Mouse (Mus musculus) thymus, postnatal 25 days (tissue): ENCODE results near the gene Stxbp1.

Experiments
- DNase-seq: peaks from one replicate; pipeline ENCODE4 v3.0.0; 2022

Gene Stxbp1

DNA sequence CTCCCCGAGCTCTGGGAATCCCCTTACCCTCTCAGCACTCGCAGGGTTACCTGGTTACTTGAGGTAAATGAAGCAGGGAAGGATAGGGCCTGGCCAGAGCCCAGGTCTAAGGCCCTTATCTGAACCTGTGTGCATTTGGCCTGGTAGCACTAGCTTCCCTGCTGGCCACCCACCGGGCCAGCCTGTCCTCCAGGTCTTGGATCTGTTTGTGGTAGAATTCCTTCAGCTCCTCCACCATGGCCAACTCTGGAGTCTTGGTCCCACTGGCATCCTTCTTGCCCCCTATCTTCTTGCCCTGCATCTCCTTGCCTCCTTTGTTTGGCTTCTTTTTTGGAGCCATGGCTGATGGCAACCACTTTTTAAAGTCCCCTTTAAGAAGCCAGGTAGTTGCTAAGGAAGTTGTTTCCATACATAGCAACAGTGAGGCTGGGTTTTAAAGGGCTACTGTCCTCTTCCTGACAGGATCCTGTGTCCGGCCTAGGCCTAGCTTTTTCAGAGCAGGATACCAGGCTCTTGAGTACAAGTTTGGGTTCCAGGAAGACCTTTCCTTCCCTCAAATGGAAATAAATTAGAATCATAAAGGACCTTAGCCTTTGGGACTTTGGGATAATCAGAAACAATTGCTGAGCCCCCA lies 62.9 kb downstream of the Stxbp1 start, which contains the start of gene Cfap157:
Gene Cfap157 (minus strand): TSS at position 381 of the 634 bp plus-strand sequence.
- no peak for DNase-seq

DNA sequence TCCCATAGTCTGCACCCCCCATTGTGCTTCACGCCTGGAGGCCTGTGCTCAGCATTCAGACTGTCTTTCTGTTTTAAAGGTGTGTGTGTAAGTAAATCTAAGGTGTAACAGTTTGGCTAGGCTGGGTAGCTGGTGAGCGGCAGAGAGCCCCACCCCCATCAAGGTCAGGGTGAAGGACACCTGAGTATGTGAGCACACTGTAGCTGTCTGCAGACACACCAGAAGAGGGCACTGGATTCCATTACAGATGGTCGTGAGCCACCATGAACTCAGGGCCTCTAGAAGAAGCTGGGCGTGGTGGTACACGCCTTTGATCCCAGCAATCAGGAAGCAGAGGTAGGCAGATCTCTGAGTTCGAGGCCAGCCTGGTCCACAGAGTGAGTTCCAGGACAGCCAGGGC lies 65.3 kb downstream of the Stxbp1 start:
- no peak for DNase-seq

DNA sequence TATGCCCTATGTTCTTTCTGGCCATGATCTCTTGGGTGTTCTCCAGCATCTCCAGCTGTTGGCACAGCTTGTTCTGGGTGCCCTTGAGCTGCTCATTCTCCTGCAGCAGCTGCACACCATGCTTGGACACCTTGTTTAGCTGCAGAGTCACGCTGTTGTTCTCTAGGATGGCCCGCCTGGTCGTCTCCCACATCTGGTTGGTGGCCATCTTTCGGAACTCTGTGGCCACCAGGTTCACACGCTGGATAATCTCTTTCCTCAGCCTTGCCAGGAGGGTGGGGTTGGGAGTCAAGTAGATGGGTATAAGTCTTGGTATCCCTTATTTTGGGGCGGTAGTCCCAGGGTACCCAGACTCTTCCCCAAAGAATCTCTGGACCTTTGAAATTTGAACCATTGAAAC lies 67.3 kb downstream of the Stxbp1 start:
- DNase-seq = no peak

DNA sequence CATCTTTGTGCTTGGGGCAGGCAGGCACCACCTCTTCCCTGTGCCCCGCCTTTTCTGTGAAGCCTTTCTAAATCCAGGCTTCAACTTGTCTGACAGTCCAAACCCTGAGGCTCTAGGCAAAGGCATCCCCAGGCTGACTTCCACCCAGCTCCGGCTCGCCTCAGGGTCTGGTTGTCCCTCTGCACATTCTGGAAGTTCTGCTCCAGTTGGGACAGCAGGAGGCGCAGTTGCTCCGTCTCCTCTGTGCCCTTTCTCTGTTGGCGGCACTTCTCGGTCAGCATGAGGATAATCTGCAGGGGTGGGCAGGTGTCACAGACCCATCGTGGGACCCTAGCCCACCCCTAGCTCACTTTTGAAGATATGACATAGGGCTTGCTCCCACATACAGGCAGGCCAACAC lies 67.9 kb downstream of the Stxbp1 start:
- peak; percentile 72 for DNase-seq

DNA sequence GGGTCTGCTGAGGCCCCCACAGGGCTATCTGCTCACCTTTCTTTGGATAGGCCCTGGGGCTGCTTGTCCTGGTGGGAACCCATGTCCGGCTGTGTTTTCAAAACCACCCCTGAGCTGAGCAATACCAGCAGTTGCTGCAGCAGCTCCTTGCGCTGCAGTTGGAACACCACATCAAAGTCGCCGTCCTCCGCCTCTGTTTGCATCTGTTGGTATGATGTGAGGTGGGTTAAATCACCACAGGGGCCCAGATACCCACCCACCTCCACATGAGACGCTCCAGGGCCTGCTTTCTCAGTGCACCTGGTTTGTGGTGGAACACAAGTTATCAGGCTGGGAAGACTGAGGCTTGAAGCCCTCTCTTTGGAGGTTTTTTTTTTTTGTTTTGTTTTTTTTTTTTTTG lies 69.0 kb downstream of the Stxbp1 start:
- peak; percentile 89 for DNase-seq

DNA sequence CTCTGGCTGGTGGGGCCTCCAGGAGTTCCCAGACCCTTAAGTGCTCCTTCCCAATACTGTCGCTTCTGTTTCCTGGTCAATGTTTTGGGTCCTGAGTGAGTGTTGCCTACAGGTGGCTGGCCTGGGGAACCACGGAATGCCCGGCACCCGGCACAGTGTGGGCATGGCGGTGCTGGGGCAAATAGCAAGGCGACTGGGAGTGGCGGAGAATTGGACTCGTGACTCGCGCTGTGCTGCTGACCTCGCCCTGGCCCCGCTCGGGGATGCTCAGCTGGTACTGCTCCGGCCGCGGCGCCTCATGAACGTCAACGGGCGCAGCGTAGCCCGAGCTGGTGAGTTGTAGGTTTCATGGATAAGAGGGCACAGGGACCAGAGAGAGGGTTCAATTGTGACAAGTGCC lies 70.9 kb downstream of the Stxbp1 start:
- peak; percentile 23 for DNase-seq

DNA sequence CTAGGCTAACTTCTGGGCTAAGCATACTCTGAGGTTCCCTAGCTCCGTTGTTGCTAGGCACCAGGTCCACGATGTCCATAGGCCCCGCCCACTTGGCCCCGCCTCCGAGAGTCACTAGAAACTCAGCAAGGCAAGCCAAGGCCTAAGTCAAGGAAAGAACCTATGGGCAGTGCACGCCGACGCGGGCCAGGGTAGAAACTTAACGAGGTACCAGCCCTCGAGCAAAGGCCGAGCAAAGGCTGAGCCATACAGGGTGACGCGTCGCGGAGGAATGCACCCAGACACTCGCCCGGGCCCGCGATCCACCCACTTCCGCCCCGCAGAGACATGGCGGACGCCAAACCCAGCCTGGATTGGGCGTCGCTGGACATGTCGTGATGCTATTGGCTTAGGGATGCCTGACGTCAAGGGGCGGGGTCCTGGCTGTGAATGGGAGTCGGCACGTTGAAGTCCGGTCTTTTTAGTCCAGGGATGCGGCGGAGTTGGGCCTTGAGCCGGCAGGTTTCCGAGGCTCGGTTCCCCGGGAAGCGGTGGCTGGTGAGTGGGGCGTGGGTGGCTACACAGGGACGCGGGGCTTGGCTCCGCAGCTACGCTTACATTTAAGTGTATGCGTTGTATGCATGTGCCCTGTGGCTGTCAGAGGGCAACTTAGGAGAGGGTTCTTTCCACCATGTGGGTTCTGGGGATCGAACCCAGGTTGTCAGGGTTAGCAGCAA lies 71.5 kb downstream of the Stxbp1 start, which contains the start of the genes Ttc16 and Ptrh1:
Gene Ttc16 (minus strand): TSS at position 275 of the 716 bp plus-strand sequence.
Gene Ptrh1 (plus strand): TSS at position 428 of the 716 bp plus-strand sequence.
- peak; percentile 97 for DNase-seq

DNA sequence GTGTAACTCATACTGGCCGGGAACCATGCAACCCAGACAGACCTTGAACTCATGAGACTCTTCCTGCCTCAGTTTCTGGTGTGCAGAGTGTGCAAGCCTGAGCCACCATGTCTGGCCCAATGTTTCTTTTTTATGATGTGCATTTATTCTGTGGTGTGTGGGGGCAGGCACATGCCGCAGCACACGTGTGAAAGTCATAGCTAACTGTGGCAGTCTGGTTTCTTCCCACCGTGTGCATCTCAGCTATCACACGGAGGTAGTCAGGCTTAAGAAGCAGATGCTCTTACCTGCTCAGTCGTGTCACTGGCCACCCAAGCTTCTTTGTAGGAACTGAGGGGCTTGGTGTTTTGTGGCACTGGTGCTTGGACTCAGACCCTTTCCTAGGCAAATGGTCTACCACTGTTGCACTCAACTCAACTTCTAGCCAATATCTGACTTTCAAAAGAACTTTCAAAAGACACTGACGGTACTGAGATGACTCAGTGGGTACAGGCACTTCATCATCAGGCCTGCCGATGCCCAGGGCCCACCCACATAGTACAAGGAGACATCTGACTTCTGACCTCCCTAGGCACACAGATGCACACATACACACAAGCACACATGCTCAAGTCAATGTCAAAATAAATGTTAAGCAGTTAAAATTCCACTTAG lies 74.3 kb downstream of the Stxbp1 start:
- DNase-seq = no peak

DNA sequence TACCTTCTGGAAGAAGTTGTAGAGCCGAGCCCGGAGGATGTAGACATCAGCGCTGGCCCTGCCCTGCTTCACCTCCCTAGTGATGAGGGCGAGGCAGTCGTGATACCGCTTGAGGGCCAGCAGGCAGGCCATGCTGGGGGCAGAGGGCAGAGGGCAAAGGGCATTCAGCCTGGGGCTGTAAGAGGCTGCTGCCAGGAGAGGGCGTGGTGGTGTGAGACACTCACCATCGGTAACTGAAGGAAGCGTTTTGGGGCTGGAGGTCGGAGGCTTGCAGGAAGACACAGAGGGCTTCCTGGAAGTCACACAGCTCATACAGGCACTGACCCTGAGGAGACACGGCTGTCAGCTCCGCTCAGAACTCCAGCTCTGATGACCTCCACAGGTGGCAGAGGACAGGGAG lies 75.2 kb downstream of the Stxbp1 start:
- peak; percentile 28 for DNase-seq

DNA sequence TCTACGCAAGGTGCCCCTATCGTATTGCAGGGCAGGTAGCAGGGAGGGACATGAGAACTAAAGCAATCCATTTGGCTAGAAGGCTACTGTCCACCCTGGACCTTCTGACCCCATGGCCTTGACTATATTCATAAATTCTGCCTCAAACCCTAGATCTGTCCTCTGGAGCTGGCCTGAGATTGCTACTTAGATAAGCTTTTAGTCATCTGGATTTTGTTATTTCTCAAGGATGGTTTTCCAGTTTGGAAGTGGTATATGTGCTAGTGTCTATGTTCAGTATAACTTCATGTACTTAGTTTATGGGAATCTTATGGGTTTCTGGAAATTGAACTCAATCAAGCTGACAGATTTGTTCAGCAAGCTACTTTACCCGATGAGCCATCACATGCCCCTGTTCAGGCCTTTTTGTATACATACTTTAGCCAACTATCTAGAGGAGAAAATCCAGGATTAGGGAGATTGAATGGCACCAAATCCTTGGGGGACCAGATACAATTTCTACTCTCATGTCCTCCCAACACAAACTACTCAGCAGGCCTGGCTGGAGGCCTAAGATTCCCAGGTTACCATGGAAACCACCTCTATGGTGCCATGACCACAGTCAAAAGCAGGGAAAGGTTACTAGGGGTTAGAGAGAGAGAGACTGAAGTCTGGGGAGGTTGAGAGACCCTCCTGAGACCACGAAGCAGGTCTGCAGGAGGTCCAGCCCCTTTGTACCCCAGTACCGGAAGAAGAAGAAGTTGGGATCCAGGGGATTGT lies 77.5 kb downstream of the Stxbp1 start:
- no peak for DNase-seq

DNA sequence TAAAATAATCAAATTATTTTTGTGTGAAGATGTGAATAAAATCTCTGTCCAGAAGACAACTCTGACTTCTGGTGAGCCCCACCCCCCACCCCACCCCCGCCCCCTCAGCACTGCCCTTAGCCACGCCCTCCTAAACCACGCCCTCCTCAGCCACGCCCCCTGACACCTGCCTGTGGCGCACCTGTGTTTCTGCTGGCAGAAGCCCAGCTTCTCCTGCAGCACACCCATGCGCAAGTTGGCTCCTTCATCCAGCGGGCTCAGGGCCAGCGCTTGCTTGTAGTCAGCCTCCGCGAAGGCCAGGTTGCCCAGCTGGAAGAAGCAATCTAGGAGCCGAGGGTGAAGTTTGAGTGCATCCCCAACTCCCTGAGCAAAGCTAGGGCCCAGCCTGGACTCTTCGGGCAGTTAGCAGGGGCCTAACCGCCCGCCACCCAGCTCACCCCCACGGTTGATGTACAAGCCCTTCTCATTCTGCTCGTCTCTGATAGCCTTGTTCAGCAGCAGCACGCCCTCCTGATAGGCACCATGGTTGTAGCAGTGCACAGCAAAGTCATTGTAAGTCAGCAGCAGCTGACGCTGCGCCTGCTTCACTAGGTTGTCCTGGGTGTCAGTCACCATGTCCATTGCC lies 78.3 kb downstream of the Stxbp1 start:
- DNase-seq = peak; percentile 27

DNA sequence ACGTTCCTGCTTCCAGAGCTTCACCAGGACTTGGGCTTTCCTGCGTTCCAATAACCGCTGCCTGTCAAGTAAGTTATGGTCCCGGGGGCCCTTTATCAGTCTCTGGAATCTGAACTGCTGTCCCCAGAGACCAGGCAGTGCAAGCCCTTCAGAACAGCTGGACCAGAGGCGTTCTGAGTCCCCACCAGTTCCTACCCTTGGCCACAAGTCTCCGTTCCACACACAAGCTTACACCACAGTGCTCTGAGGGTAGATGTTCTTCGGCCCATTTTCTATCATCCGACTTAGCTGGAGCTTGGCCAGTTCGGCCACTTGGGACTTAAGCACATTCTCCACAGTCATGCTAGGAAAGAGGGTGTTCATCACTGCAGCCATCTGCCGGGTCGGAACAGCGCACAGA lies 79.8 kb downstream of the Stxbp1 start:
- no peak for DNase-seq

DNA sequence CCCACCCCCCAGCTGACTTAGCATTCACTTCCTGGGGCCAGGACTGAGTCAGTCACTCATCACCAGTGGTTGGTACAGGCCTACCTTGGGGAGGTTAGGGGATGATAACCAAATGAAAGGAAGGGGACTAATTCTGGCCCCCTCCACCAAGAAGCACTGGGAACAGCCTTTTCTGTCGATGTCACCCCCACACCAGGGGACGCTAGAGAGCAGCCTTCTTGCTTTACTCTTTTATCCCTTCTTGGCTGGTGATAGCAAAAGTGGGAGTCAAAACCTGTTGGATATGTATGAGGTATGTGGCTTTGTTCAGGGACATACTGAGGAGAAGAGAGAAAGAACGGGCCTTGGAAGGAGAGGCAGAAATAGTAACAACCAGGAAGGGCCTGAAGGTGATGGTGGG lies 83.7 kb downstream of the Stxbp1 start:
- DNase-seq = no peak

DNA sequence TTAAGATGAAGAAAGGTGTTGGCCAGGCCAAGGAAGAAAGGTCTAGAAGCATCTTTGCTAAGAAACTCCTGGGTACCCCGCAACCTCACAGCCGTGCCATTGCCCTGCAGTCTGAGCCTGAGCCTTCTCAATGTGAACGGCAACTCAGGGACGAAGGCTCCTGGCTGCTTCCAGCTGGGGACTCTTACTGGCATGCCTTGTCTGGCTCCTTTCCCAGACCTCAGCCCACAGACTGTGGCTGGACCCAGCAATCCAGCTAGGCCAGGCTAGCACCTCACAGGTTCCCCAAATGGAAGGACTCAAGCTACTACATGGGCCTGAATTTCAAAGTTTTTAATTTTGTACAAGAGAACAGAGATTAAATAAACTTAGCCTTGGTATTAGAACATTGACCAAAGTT lies 85.2 kb downstream of the Stxbp1 start:
- no peak for DNase-seq

DNA sequence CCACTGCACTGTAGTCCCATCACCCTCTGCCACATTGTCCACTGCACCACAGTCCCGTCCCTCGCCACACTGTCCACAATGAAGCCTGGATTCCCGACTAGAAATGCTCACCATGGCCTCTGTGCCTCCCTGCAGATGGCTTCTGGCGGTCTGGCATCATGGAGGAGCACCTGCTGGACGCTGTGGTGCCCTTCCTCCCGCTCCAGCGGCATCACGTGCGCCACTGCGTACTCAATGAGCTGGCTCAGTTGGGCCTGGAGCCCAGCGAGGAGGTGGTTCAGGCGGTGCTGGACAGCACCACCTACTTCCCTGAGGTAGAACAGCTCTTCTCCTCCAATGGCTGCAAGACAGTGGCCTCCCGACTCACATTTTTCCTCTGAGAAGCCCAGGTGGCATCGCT lies 85.7 kb downstream of the Stxbp1 start:
- no peak for DNase-seq

DNA sequence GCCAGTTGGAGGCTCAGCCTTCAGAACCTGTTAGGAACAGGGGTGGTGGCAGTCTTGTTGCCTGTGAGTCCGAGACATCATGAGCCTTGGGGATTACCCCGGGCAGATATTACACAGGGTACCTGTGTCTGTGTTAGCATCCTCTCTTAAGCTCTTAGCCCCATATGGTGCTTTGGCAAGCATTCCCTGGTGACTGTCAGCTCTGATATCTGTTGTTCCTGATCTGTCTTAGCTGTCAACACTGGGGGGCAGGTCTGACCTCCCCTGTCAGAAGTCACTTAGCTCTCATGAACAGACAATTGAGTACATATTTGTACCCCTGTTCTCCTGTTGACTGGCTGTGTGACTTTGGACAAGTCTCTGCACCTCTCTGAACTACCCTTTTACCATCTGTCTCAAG lies 88.0 kb downstream of the Stxbp1 start:
- DNase-seq = no peak

DNA sequence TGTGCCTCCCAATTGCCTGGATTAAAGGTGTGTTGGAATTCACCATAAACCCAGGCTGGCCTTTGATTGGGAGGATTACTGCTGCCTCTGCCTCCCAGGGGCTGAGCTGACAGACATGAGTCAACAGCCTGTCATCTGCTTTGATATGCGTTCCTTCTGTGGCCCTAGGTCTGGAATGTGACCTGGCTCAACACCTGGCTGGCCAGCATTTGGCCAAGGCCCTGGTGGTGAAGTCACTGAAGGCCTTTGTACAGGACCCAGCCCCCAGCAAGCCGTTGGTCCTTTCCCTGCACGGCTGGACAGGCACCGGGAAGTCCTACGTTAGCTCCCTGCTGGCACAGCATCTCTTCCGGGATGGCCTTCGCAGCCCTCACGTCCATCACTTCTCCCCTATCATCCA lies 88.5 kb downstream of the Stxbp1 start:
- no peak for DNase-seq

DNA sequence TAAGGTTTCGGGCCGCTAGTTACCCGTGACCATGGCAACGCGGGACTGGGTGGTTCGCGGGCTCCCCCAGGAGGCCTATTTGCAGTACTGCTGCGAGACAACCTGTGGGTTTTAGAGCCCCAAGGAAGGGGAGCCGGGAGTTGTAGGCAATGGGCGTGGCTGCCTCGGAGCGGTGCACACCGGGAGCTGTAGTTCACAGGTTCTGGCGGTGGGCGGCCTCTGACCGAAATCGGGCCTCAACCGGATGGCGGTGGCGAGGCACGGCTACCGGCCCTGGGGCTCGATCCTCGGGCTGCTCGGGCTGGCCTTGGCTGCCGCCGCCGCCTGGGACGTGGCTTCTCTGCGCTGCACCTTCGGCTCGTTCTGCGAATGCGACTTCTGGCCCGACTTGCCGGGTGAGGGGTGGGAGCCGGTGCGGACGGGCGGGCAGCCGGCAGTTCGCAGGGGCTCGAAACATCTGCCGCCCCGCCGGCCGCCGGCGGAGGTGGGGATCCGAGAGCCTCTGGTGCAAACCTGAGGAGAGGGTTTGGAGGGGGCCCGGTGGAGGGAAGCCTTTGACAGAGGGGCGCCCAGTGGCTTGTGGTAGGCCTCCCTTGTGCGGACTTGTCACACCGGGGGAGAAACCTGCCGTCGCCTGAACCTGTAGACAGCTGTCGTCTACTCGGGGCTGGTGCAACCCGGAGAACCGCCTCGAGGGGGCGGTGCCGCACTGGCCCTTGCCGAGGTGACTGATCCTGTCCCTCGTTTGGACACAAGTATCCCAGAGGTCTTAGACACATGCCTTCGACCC lies 89.8 kb downstream of the Stxbp1 start, which contains the start of gene Tor2a:
Gene Tor2a (plus strand): TSS at position 179 of the 790 bp plus-strand sequence.
- DNase-seq = peak; percentile 98

DNA sequence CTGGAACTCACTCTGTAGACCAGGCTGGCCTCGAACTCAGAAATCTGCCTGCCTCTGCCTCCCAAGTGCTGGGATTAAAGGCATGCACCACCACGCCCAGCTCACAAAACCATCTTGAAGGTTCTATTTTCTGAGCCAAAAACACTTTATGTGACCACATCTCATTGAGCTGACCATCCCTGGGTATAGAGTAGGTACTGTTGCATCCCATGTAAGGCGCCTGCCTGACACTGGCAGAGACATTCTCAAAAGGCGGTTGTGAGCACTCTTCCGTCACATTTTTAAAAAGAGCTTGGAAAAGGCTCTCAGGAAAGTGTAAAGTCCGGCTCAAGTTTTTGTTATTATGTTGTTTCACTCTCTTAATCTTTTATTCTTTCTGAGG lies 90.4 kb downstream of the Stxbp1 start:
- DNase-seq = no peak

DNA sequence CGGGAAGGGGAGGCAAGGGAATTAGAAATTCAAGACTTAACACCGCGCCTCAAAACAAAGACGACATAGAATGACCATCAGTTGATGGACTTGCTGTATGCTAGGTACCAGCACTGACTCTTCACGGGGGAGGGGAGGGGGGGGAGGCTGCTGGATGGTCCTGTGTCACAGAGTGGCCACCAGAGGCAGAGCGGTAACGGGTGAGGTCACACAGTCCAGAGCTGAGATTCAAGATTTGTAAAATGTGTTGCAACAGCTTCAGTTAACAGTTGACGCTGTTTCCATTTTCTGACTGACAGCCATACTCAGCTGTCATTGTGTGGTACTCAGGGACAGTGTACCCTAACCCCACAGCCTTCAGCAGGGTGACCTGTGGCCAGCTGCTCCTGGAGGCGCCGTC lies 94.9 kb downstream of the Stxbp1 start:
- DNase-seq = no peak

DNA sequence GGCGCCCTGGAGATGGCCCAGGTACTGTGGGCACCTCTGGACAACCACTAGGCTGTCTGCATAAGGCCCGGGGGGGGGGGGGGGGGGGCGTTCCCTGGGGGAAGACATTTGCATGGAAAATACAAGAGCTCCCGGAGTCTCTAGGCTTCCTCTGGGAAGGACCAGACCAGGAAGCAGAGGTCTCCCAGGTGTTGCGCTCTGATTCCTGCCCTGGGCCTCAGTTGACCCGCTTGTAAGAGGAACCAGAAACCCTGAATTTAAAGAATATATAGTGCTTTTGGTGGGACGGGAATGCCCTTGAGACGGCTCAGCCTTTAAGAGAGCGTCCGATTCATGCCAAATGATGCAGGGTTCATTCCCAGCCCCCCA lies 95.4 kb downstream of the Stxbp1 start:
- DNase-seq = no peak
